Mouse (Mus musculus): ENCODE data around the gene Arntl2. TPM values are rescaled to one million over a fixed set of nuclear protein-coding genes. Genes with fewer than 3 reads are reported as not detected.
A peak's percentile ranks its signal among the peaks of the same experiment; 100 is the strongest.

The Arntl2 gene
- polyA plus RNA-seq, 1 experiment from 2014 or later = 4.1 TPM

- no peaks in the 10 kb centered on the region for H3K4me1 ChIP-seq (ENCODE audit: control insufficient read depth, insufficient read depth, low read length)
- no peak overlapping the region for H3K4me3 ChIP-seq (ENCODE audit: low read depth, low read length)
- H3K27me3 ChIP-seq (replicated peaks; ENCODE audit: control insufficient read depth, insufficient read depth, low read length) = no peaks in the 10 kb centered on the region
- DNase-seq (ENCODE audit: low spot score) (peak; percentile 75), ATAC-seq (ENCODE audit: low read depth) (peak; percentile 79; the same call in 1 of the 2 replicates)
- no peaks in the 10 kb centered on the region for H3K9me3 ChIP-seq (ENCODE audit: control insufficient read depth, low read length)
- 0 out of 2 replicates have a peak, but pooled peaks cover 11% of the 10 kb centered on the region for H3K36me3 ChIP-seq (ENCODE audit: control insufficient read depth, insufficient read depth, low read length)
- no peak overlapping the region for H3K9ac ChIP-seq (ENCODE audit: low read depth, low read length)
- WGBS = 75% methylated on average over 6 of the region's 6 CpGs
- no peak overlapping the region for H3K4me2 ChIP-seq (ENCODE audit: low read depth, low read length)
- H3K27ac ChIP-seq (replicated peaks; ENCODE audit: low read depth, low read length) = no peak overlapping the region
Measured at GRCm38 (mm10) chr6:146833485-146834314, 37.8 kb downstream of the Arntl2 start.

GRCm38 (mm10) chr6:146834342-146834741, 38.5 kb downstream of the Arntl2 start:
- Histone ChIP-seq H3K27ac (replicated peaks; ENCODE audit: low read depth, low read length) (no peak overlapping the region), H3K9ac (ENCODE audit: low read depth, low read length) (no peak overlapping the region), H3K4me1 (ENCODE audit: control insufficient read depth, insufficient read depth, low read length) (no peaks in the 10 kb centered on the region), H3K4me2 (ENCODE audit: low read depth, low read length) (no peak overlapping the region), H3K4me3 (ENCODE audit: low read depth, low read length) (no peak overlapping the region), H3K27me3 (replicated peaks; ENCODE audit: control insufficient read depth, insufficient read depth, low read length) (no peaks in the 10 kb centered on the region), H3K36me3 (ENCODE audit: control insufficient read depth, insufficient read depth, low read length) (0 out of 2 replicates have a peak, but pooled peaks cover 11% of the 10 kb centered on the region), H3K9me3 (ENCODE audit: control insufficient read depth, low read length) (no peaks in the 10 kb centered on the region)
- DNase-seq (ENCODE audit: low spot score) (no peak), ATAC-seq (ENCODE audit: low read depth) (no peak)
- WGBS = 83% methylated on average over 3 of the region's 3 CpGs

GRCm38 (mm10) chr6:146835784-146836183, 39.9 kb downstream of the Arntl2 start:
- ATAC-seq (ENCODE audit: low read depth) = no peak
- no peaks in the 10 kb centered on the region for H3K27me3 ChIP-seq (replicated peaks; ENCODE audit: control insufficient read depth, insufficient read depth, low read length)
- H3K27ac ChIP-seq (replicated peaks; ENCODE audit: low read depth, low read length) = no peak overlapping the region
- WGBS = 21% methylated on average over 4 of the region's 4 CpGs
- 0 out of 2 replicates have a peak, but pooled peaks cover 11% of the 10 kb centered on the region for H3K36me3 ChIP-seq (ENCODE audit: control insufficient read depth, insufficient read depth, low read length)
- H3K4me2 ChIP-seq (ENCODE audit: low read depth, low read length) = no peak overlapping the region
- H3K4me1 ChIP-seq (ENCODE audit: control insufficient read depth, insufficient read depth, low read length) = no peaks in the 10 kb centered on the region
- H3K9me3 ChIP-seq (ENCODE audit: control insufficient read depth, low read length) = no peaks in the 10 kb centered on the region
- H3K9ac ChIP-seq (ENCODE audit: low read depth, low read length) = no peak overlapping the region
- H3K4me3 ChIP-seq (ENCODE audit: low read depth, low read length) = no peak overlapping the region
- no peak for DNase-seq (ENCODE audit: low spot score)

DNA sequence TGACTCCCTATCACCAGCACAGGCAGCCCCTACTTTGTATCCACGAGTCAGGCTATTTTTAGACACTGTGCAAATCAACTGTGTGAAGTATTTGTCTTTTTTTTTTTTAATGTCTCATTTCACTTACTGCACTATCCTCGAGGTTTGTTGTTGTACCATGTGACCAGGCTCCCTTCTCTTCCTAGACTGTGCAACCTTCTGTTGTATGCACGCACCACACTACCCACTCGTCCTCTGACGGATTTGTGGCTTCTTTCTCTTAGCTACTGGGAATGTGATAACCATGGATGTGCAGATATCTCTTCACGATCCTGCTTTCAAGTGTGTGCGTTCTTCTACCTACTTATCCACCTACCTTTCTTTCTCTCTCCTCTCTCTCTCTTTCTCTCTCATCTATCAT, 41.5 kb downstream of the Arntl2 start:
- Histone ChIP-seq H3K9ac (ENCODE audit: low read depth, low read length) (no peak overlapping the region), H3K4me2 (ENCODE audit: low read depth, low read length) (no peak overlapping the region), H3K4me1 (ENCODE audit: control insufficient read depth, insufficient read depth, low read length) (no peaks in the 10 kb centered on the region), H3K36me3 (ENCODE audit: control insufficient read depth, insufficient read depth, low read length) (0 out of 2 replicates have a peak, but pooled peaks cover under 1% of the 10 kb centered on the region), H3K27ac (replicated peaks; ENCODE audit: low read depth, low read length) (no peak overlapping the region), H3K27me3 (replicated peaks; ENCODE audit: control insufficient read depth, insufficient read depth, low read length) (no peaks in the 10 kb centered on the region), H3K9me3 (ENCODE audit: control insufficient read depth, low read length) (no peaks in the 10 kb centered on the region), H3K4me3 (ENCODE audit: low read depth, low read length) (no peak overlapping the region)
- ATAC-seq (ENCODE audit: low read depth) = no peak
- 75% methylated on average over 7 of the region's 7 CpGs for WGBS
- no peak for DNase-seq (ENCODE audit: low spot score)

GRCm38 (mm10) chr6:146838366-146838765, 42.5 kb downstream of the Arntl2 start:
- Histone ChIP-seq H3K9ac (ENCODE audit: low read depth, low read length) (no peak overlapping the region), H3K4me2 (ENCODE audit: low read depth, low read length) (no peak overlapping the region), H3K27ac (replicated peaks; ENCODE audit: low read depth, low read length) (no peak overlapping the region), H3K9me3 (ENCODE audit: control insufficient read depth, low read length) (no peaks in the 10 kb centered on the region), H3K4me1 (ENCODE audit: control insufficient read depth, insufficient read depth, low read length) (no peaks in the 10 kb centered on the region), H3K36me3 (ENCODE audit: control insufficient read depth, insufficient read depth, low read length) (no peaks in the 10 kb centered on the region), H3K27me3 (replicated peaks; ENCODE audit: control insufficient read depth, insufficient read depth, low read length) (no peaks in the 10 kb centered on the region), H3K4me3 (ENCODE audit: low read depth, low read length) (no peak overlapping the region)
- ATAC-seq (ENCODE audit: low read depth) (no peak), DNase-seq (ENCODE audit: low spot score) (no peak)
- 89% methylated on average over 5 of the region's 5 CpGs for WGBS

DNA sequence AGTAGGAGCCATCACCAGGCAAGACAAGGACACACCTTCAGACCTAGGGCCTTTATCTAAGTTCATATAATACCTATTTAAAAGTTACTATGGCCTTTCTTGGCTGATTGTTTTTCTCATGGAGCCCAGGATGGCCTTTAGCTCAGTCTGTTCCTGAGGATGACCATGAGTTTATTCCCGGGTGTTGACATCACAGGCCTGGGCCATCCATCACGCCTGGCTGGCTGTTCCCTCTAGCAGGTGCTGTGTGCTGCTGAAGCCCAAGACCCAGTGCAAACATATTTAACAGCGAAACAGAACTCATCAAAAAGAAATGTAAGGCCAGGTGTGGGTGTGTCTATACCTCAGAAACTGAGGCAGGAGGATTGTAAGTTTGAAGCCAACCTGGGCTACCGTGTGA, 43.0 kb downstream of the Arntl2 start:
- Histone ChIP-seq H3K36me3 (ENCODE audit: control insufficient read depth, insufficient read depth, low read length) (no peaks in the 10 kb centered on the region), H3K4me2 (ENCODE audit: low read depth, low read length) (no peak overlapping the region), H3K4me1 (ENCODE audit: control insufficient read depth, insufficient read depth, low read length) (no peaks in the 10 kb centered on the region), H3K27ac (replicated peaks; ENCODE audit: low read depth, low read length) (no peak overlapping the region), H3K9me3 (ENCODE audit: control insufficient read depth, low read length) (no peaks in the 10 kb centered on the region), H3K27me3 (replicated peaks; ENCODE audit: control insufficient read depth, insufficient read depth, low read length) (no peaks in the 10 kb centered on the region), H3K4me3 (ENCODE audit: low read depth, low read length) (no peak overlapping the region), H3K9ac (ENCODE audit: low read depth, low read length) (no peak overlapping the region)
- 86% methylated on average over 4 of the region's 4 CpGs for WGBS
- ATAC-seq (ENCODE audit: low read depth) (no peak), DNase-seq (ENCODE audit: low spot score) (no peak)

DNA sequence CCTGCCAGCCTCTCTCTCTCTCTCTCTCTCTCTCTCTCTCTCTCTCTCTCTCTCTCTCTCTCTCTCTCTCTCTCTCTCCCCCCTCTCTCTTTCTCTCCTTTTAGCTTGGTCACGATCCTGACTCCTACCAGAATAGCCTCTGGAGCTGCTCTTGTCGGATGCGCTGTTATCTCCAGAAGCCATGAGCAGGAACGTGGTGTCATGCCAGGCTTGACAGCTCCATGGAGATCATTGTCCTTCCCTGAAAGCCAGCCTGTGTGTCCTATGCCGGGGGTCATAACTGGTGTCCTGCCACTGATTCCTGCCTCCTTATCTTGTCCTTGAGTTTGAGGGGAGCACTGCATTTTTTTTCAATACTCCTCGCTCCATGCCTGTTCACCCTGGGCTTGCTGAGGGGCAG, 49.0 kb downstream of the Arntl2 start:
- H3K9me3 ChIP-seq (ENCODE audit: control insufficient read depth, low read length) = no peaks in the 10 kb centered on the region
- no peak overlapping the region for H3K4me3 ChIP-seq (ENCODE audit: low read depth, low read length)
- WGBS = 83% methylated on average over 6 of the region's 6 CpGs
- no peaks in the 10 kb centered on the region for H3K27me3 ChIP-seq (replicated peaks; ENCODE audit: control insufficient read depth, insufficient read depth, low read length)
- H3K4me2 ChIP-seq (ENCODE audit: low read depth, low read length) = no peak overlapping the region
- no peaks in the 10 kb centered on the region for H3K4me1 ChIP-seq (ENCODE audit: control insufficient read depth, insufficient read depth, low read length)
- H3K27ac ChIP-seq (replicated peaks; ENCODE audit: low read depth, low read length) = no peak overlapping the region
- DNase-seq (ENCODE audit: low spot score) (no peak), ATAC-seq (ENCODE audit: low read depth) (no peak)
- no peak overlapping the region for H3K9ac ChIP-seq (ENCODE audit: low read depth, low read length)
- no peaks in the 10 kb centered on the region for H3K36me3 ChIP-seq (ENCODE audit: control insufficient read depth, insufficient read depth, low read length)

DNA sequence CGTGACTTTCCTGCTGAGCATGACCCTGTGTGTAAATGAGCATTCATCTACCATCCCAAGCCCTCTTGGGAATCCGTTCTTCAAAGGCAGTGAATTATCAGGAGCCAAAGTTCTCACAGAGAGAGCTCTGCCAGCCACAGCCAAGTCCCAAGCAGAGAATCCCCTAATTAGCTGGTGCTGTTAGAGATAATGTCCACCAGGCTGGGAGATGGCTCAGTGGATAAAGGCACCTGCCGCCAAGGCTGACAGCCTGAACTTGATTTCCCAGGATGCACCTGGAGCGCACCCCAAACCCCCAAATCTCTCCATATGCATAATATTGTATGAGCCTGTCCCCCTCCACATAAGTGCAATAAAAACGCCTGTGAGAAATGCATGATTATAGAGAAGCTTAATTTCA, 49.5 kb downstream of the Arntl2 start:
- Histone ChIP-seq H3K4me1 (ENCODE audit: control insufficient read depth, insufficient read depth, low read length) (no peaks in the 10 kb centered on the region), H3K36me3 (ENCODE audit: control insufficient read depth, insufficient read depth, low read length) (no peaks in the 10 kb centered on the region), H3K9ac (ENCODE audit: low read depth, low read length) (no peak overlapping the region), H3K27ac (replicated peaks; ENCODE audit: low read depth, low read length) (no peak overlapping the region), H3K4me3 (ENCODE audit: low read depth, low read length) (no peak overlapping the region), H3K4me2 (ENCODE audit: low read depth, low read length) (no peak overlapping the region), H3K9me3 (ENCODE audit: control insufficient read depth, low read length) (no peaks in the 10 kb centered on the region), H3K27me3 (replicated peaks; ENCODE audit: control insufficient read depth, insufficient read depth, low read length) (no peaks in the 10 kb centered on the region)
- ATAC-seq (ENCODE audit: low read depth) (no peak), DNase-seq (ENCODE audit: low spot score) (no peak)
- WGBS = 80% methylated on average over 5 of the region's 5 CpGs

All from embryonic facial prominence, embryonic 14.5 days (tissue).